Mouse (Mus musculus) cerebellum, adult 9-10 months (tissue): ENCODE results near the gene Lin7b.

ENCODE experiments used
- DNase-seq: peaks from one replicate; pipeline ENCODE4 v3.0.0; 2022

Gene Lin7b

DNA sequence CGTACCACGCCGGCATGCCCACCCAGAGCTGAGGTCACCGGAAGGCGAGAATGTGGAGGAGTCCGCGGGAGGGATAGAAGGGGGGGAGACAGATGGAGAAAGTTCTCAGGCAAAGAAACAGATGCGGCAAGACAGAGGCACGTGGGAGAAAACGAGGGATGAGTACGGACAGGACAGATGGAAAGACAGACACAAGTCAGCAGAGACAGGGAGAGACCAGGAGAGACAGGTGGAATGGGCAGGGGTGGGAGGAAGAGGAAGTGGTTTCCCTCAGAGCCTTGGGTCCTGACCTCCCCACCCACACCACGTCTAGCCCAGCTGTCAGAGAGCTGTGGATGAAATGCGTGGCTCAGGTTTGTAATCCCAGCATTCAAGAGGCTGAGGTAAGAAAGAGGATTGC lies 23.5 kb downstream of the Lin7b start:
- peak; percentile 2 for DNase-seq

- peak; percentile 37 for DNase-seq
Observed at GRCm38 (mm10) chr7:45343543-45343942, 26.8 kb downstream of the Lin7b start.

DNA sequence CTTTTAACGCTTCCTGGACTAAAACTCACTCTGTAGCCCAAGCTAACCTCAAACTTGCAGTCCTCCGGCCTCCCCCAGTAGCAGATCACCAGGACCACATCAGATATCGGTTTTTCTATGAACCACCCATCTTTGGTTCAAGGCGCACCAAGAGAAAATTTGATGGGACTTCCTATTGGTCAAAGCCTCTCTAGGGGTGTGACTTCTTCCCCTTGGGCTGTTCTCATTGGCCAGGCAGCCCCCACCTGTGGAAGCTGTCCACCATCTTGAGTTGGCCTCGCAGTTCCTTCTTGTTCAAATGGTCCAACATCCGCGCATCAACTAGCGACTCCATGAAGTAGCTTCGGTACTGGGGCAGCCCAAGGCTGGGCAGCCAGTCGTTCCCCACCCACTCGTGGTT lies 28.3 kb downstream of the Lin7b start:
- no peak for DNase-seq

DNA sequence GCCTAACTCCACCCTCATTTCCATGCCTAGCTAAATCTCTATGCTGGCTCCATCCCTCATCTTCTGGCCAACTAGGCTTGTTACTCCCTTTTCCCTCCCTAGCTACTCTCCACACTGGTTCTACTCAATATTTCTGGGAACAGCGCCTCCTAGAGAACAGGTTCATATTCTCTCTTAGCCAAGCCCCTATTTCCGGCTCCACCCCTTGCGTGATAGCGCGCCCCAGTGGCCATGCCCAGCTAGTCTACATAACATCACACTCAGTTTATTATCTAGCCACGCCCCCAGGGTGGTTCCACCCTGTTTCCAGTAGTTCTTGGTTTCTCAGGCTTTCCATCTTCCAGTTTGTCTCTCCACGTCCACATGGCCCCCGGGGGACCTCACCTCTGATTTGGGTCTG lies 29.1 kb downstream of the Lin7b start:
- DNase-seq = peak; percentile 76

GRCm38 (mm10) chr7:45340669-45341068 lies 29.7 kb downstream of the Lin7b start:
- no peak for DNase-seq

GRCm38 (mm10) chr7:45340066-45340442 lies 30.3 kb downstream of the Lin7b start:
- no peak for DNase-seq

DNA sequence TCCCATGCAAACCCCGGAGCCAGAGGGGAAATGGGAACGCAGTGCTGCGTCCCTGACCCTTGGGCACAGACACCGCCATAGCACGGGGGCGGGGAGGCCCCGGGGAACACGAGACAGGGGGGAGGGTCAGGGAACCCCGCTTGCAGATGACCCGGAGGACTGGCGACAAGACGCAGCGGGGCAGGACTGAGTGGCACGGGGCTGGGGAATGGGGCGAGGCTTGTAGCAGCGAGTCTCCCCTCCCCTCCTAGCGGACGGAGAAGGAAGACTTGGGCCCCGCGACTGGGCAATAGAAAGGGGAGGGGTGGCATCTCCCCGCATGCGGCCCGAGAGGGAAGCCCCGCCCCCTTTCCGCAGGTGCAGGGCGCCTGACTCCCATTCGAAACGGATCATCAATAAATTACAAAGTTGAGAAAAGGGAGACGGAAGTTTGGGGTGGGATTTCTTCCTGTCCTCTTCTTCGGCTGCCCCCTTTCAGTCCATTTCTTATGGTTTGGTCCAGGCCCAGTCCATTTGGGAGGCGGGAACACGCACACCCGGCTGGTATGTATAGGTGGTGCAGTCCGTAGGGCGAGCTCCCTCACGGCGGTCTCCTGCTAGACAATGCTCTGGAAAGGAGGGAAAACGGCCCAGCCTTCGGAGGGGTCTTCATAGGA lies 30.8 kb downstream of the Lin7b start:
- peak; percentile 76 for DNase-seq

DNA sequence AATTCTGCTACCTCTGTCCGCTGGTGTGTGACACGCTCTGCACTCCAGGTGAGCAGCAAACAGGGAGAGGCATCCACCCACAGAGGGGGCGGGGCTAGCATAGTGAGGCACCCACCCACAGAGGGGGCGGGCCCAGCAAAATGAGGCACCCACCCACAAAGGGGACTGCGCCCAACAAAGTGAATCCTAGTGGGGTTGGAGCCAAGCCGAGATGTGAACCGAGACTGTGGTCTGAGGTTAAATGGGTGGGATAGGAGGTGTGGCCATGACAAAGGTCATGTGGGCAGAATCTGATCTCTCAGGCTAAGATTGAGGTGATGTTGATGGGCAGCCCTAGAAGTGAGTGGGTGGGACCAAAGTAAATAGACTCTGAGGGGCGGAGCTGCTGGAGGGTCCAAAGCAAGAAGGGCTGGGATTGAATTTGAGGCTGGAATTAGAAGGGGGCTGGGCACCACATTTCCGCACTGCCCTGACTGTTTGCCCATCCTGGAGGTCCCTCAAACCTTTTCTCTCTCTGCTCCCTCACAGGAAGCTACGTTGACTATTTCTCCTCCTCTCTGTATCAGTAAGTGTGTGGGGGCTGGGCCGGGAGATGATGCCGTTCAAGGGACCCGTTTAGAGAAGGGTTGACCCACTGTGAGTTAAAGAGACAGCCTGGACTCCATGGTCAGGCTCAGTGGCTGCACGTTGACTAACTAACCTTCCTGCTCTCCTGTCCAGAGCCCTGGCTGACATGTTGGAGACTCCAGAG lies 32.0 kb downstream of the Lin7b start:
- DNase-seq = no peak

DNA sequence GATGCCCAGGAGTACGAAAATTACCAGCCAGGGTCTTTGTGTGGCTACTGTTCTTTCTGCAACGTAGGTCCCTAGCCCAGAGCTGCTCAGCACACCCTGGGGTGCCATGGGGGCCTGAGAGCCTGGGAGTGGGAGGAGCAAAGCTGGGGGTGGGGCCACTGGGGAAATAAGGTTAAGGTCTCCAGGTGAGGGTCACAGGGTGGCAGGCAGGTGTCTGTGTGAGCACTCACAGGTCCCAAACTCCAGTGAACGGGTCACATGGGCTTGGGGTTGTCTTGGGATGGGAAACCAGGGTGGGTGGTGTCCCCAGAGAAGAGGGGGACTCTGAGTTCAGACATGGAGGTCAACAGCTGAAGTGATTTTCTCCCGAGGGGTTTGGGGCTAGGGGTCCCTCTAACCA lies 32.9 kb downstream of the Lin7b start:
- DNase-seq = no peak

GRCm38 (mm10) chr7:45336319-45336718 lies 34.1 kb downstream of the Lin7b start:
- DNase-seq = no peak

GRCm38 (mm10) chr7:45335056-45335455 lies 35.3 kb downstream of the Lin7b start, which contains the start of gene Hrc:
TSS of gene Hrc (plus strand) at chr7:45335290.
- DNase-seq = no peak

DNA sequence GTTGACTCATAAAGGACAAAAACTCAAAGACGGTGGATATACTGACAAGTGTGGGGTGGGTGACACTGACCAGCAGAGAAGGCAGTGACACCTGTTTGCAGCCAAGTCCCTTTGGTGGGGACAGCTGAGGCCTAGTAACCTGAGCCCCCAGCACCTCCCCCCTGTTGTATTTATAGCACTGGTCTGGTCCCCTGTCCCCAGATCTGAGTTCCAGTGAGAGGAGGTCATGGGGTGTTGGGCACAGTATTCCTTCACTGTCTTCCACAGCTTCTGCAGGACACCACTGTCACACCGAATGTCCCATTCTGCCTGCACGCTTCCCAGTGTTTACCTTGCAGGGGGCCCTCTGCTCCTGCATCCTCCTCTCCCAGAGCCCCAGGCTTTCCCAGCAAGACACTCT lies 35.8 kb downstream of the Lin7b start:
- no peak for DNase-seq

- DNase-seq = peak; percentile 53
Observed at GRCm38 (mm10) chr7:45333431-45333982, 36.9 kb downstream of the Lin7b start, which contains the start of gene Trpm4. TSS of gene Trpm4 (minus strand) at chr7:45333780.

DNA sequence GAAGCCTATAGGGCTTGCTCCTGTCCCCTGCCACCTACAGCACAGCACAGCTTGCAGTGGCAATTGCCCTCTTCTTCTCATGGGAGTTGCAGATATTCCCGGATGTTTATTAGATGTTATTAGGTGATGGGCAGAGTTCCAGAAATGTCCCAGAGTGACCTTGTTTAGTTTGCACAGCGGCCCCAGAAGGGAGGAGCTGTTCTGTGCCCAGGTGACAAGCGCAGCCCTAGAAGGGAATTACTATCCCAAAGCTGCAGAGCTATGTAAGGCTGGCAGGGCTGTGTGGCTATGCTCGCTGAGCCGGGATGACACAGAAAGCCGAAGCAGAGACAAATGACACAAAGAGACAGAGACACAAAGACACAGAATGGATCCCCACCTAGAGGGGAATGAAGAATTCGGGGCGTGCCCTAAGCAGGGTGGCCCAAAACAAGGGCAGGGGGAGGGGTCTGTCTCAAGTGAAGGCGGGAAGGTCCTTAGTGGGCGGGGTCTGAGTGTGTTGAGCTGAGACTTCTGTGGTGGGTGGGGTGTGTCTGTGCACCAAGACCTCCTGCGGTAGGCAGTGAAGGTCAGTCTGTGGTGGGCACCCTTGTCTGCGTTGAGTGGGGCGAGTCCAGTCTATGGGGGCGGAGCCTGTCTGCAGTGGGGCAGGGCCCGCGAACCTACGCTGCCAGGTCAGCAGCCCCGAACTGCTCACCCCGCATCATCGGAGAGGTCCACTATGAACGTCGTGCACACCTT lies 37.5 kb downstream of the Lin7b start:
- peak; percentile 58 for DNase-seq

- no peak for DNase-seq
Observed at GRCm38 (mm10) chr7:45331502-45331901, 38.9 kb downstream of the Lin7b start.

DNA sequence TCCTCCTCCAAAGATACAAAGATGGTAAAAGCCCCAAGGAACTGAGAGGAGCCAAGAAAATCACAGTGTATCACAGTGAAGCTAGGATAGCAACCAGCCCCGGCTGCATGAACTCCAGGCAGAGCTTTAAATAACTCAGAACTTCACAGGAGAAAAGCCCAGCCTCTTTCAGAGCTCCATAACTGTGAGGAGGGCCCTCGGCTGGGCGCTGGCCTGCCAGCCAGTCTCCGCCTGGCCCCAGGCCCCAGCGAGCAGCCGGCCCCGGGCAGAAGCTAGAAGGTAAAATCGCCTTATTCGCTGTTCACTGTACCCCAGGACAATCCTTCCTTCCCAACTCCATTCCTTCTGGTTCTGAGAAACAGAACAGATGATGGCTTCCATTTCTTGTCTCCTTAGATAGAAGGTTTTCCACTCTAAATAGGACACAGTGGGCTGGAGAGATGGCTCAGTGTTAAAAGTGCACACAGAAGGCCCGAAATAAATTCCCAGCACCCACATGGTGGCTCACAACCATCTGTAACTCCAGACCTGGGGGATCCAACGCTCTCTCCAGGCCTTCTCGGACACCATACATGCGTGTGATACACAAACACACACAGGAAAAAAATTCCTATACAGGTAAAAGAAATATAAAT lies 41.4 kb downstream of the Lin7b start:
- no peak for DNase-seq

DNA sequence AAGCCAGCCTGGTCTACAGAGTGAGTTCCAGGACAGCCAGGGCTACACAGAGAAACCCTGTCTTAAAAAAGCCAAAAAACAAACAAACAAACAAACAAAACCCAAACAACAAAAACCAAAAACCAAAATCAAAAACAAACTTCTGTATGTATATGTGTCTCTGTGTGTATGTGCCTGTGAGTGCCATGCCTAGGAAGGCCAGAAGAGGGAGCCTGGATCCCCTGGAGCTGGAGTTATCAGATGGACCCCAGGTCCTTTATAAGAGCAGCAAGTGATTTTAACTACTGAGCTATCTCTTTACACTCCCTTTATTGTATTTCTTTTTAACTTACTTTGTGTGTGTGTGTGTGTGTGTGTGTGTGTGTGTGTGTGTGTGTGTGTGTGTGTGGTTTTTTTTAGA lies 44.6 kb downstream of the Lin7b start:
- no peak for DNase-seq

- DNase-seq = no peak
Observed at GRCm38 (mm10) chr7:45323069-45323468, 47.3 kb downstream of the Lin7b start.

- DNase-seq = no peak
Observed at GRCm38 (mm10) chr7:45322245-45322644, 48.1 kb downstream of the Lin7b start.
